Mouse (Mus musculus): ENCODE data around the gene Uba3. TPM values are rescaled to one million over a fixed set of nuclear protein-coding genes. Genes with fewer than 3 reads are reported as not detected.

Uba3 gene
- polyA plus RNA-seq (2014; fragmentation: Illumina TruSeq; extraction: RNeasy Lipid Tissue Mini Kit (QIAGEN cat#74804); ENCODE audit: low read depth, low replicate concordance) = 67.4 TPM

DNA sequence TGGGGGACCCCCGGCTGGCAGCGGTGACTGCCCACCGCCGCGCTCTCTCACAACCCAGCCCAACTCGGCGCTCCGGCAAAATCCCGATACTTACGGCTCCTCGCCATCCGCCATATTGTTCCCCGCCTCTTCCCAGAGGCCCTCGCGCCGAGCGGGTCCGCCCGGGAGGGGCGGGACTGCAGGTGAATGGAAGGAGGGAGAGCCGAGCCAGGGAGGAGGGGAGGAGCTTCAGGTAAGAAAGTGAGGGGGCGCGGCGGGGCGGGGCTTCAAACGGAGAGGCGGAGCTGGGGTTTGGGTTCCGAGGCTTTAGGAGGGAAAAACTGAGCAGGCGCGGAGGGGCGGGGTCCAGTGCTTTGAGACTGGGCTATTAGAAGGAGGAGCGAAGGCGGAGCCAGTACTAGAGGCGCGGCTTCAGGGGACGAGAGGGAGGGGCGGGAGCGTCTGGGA lies at the start of gene Uba3:
Uba3 (minus strand) TSS at position 209 of the 447 bp plus-strand sequence.

DNA sequence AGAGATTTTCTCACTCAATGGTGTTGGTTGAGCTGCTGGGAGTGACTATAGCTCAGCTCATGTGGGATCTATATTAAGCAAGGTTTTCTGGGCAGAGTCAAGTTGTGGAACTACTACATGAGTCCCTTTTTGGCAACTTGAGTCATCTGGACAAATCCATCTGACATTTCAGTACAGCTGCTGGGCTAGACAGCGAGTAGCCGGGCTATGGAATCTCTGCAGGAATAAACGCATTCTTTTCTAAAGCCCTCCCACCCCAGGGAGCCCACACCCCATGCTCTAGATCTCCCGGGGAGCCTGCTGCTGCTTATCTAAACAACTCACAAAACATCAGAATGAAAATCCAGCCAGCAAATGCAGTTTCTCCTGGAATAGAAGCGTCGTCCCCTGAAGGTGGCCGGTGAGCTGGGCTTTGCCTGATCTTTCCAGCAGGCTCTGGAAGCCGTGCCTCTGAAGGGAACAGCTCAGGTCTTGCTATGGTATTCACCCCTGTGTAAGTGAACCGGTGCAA lies 47.3 kb upstream of the Uba3 start, which contains the start of gene Lmod3:
Lmod3 (minus strand) TSS at position 49 of the 511 bp plus-strand sequence.

DNA sequence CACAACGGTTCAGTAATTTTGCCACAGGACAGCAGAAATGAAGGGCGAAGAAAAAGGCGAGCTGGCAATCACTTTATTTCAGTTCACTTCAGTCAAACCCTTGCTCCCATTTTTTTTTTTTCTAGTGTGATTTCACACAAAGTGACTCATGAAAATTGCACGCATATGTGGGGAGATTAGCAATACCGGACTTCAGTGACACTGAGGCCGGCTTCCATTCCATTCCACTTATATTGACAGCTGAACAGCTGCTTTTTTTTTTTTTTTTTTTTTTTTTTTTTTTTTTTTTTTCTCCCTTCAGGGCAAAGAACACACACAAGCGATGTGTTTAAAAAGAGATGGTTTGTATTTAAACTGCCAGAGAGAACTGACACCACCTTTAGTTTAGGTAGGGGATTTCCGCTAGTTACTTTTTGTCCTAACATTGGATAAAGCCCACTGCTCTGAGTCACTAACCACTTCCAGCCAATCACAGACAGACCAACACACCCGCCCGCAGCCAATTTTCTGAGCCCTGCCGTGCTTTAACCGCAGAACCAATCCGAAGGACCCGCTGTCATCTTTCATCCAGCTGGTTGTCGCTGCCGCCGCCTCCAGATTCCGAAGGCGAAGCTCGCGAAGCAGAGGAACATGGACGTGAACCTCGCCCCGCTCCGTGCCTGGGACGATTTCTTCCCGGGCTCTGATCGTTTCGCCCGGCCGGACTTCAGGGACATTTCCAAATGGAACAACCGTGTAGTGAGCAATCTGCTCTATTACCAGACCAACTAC lies 4.9 kb upstream of the Uba3 start, which contains the start of gene Arl6ip5:
Arl6ip5 (plus strand) TSS at position 499 of the 771 bp plus-strand sequence.

DNA sequence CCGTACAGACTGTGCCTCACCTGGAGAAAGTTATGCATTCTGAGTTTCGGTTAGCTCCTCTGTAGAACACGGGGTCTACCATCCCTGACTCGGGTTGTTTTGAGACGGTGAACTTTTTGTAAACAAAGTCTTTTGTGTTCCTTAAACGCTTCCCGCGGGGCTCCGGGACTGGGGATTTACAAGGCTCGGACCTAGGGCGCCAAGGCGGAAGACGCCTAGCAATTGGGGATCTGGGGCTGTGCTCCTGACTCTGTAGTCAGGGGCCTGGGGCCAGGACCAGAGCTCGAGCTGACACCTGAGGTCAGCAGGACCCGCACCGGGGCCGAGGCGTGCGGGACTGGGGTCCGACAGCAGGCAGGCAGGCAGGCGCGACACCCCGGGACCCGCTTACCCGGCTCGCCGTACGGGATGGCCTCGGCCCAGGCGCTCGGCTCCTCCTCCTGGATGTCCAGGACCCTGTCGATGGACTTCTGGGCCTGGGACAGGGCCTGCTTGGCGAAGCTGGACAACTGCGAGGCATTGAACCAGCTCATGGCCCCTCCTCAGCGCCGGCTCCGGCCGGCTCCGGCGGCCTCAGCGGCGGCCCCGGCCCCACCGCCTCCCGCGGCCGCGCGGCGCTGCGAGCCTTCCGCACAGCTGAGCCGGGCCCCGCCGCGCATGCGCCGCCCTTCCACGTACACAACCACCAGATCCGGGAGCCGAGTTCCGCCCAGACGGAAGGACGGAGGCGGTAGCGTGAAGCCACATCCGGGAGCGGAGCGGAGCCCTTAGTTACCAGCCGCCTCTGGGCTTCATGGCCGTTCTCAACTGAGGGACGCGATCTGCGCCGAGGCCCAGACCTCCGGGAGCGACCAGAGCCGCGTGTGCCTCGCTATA lies 26.7 kb downstream of the Uba3 start, which contains the start of gene Tmf1:
Tmf1 (minus strand) TSS at position 632 of the 876 bp plus-strand sequence.

GRCm38 (mm10) chr6:97148383-97149251 lies 56.8 kb downstream of the Uba3 start, which contains the start of gene Eogt:
TSS of gene Eogt (minus strand) at chr6:97149182.

Other genes with a start within 250 kb of the Uba3 start
- not detected for gene Fam19a4, start 145.2 kb downstream of the Uba3 start, polyA plus RNA-seq (2014; fragmentation: Illumina TruSeq; extraction: RNeasy Lipid Tissue Mini Kit (QIAGEN cat#74804); ENCODE audit: low read depth, low replicate concordance)
- gene Eogt, start 56.5 kb downstream of the Uba3 start, polyA plus RNA-seq (2014; fragmentation: Illumina TruSeq; extraction: RNeasy Lipid Tissue Mini Kit (QIAGEN cat#74804); ENCODE audit: low read depth, low replicate concordance) = 12.6 TPM
- 15.9 TPM for gene Tmf1, start 26.5 kb downstream of the Uba3 start, polyA plus RNA-seq (2014; fragmentation: Illumina TruSeq; extraction: RNeasy Lipid Tissue Mini Kit (QIAGEN cat#74804); ENCODE audit: low read depth, low replicate concordance)
- gene Arl6ip5, start 5.0 kb upstream of the Uba3 start, polyA plus RNA-seq (2014; fragmentation: Illumina TruSeq; extraction: RNeasy Lipid Tissue Mini Kit (QIAGEN cat#74804); ENCODE audit: low read depth, low replicate concordance) = 125 TPM
- gene Lmod3, start 47.1 kb upstream of the Uba3 start, polyA plus RNA-seq (2014; fragmentation: Illumina TruSeq; extraction: RNeasy Lipid Tissue Mini Kit (QIAGEN cat#74804); ENCODE audit: low read depth, low replicate concordance) = 96.6 TPM